Mouse (Mus musculus) neural tube, embryonic 11.5 days (tissue): ENCODE measurements at regions not wholly inside any gene's neighbourhood (a gene's known extent, or its start where the extent isn't known, plus 50 kb on each side); places are given as distances from the start of the nearest gene placed in this dataset.

ENCODE experiments used
- ATAC-seq: fragments of 200-750 bp; cut with Nextera tagmentation; 2 replicates; pipeline ENCODE4 v1.8.0; 2017; ENCODE audit warnings: moderate number of reproducible peaks, mild to moderate bottlenecking, moderate TSS enrichment, moderate library complexity; ENCODE audit not compliant: insufficient read depth, low FRiP score, low TSS enrichment
- DNase-seq: peaks from one replicate; pipeline ENCODE4 v3.0.0-alpha.2; 2015; ENCODE audit warnings: low spot score
- H3K27ac ChIP-seq: fragments of 300-500 bp; sonication (generic); 2 replicates; pipeline ENCODE4 v1.5.1; 2014; ENCODE audit warnings: low read depth, mild to moderate bottlenecking, low read length
- H3K27me3 ChIP-seq: fragments of 300-500 bp; sonication (generic); 2 replicates; pipeline ENCODE4 v1.6.1; 2014; ENCODE audit warnings: mild to moderate bottlenecking, low read length, mixed read lengths; ENCODE audit not compliant: control insufficient read depth, insufficient read depth
- H3K36me3 ChIP-seq: fragments of 300-500 bp; sonication (generic); 2 replicates; pipeline ENCODE4 v1.6.1; 2014; ENCODE audit warnings: mild to moderate bottlenecking, low read length, moderate library complexity, mixed read lengths; ENCODE audit not compliant: control insufficient read depth, insufficient read depth
- H3K4me1 ChIP-seq: fragments of 300-500 bp; sonication (generic); 2 replicates; pipeline ENCODE4 v1.6.1; 2014; ENCODE audit warnings: low read length, mixed read lengths; ENCODE audit not compliant: control insufficient read depth, insufficient read depth
- H3K4me2 ChIP-seq: fragments of 300-500 bp; sonication (generic); 2 replicates; pipeline ENCODE4 v1.6.1; 2014; ENCODE audit warnings: low read depth, mild to moderate bottlenecking, moderate library complexity
- H3K4me3 ChIP-seq: fragments of 300-500 bp; sonication (generic); 2 replicates; pipeline ENCODE4 v1.5.1; 2014; ENCODE audit warnings: low read depth, low read length
- H3K9ac ChIP-seq: fragments of 300-500 bp; sonication (generic); 2 replicates; pipeline ENCODE4 v1.6.1; 2014; ENCODE audit warnings: mild to moderate bottlenecking, low read length
- H3K9me3 ChIP-seq: fragments of 300-500 bp; sonication (generic); 2 replicates; pipeline ENCODE4 v1.6.1; 2016; ENCODE audit warnings: low read length; ENCODE audit not compliant: control insufficient read depth
- WGBS: fragments of 180-500 bp; shearing (Covaris S2); extraction: QIAGEN DNeasy Blood & Tissue Kit; methylation state at CpG from one replicate; pipeline ENCODE4 v1.1.7; 2014; 5-methylcytosine and 5-hydroxymethylcytosine counted together

GRCm38 (mm10) chr8:115785769-115786168 is 78.2 kb upstream of the Maf start:
- Histone ChIP-seq H3K4me2 (no peak overlapping the region), H3K27ac (no peak overlapping the region), H3K27me3 (no peaks in the 10 kb centered on the region), H3K36me3 (no peaks in the 10 kb centered on the region), H3K4me3 (no peak overlapping the region), H3K9ac (no peak overlapping the region), H3K9me3 (no peaks in the 10 kb centered on the region), H3K4me1 (no peaks in the 10 kb centered on the region)
- ATAC-seq, result no peak
- WGBS, result 98% methylated on average over 3 of the region's 3 CpGs
- no peak for DNase-seq

DNA sequence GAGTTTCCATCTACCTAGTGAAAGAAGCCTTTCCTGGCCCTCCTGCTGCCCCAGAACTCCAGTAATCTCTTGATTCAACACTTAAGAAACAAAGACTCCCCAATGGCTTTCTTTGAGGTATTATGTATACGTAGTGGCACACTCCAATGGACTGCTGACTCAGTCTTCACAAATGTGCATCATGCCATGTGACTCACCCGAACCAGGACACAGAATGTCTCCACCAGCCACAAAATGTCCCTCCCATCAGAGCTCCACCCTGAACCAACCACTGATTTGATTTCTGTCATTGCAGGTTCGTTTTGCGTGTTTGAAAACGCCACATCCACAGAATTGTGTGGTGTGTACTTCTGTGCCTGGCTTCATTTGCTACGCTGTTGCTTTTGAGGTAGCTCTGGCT is 75.8 kb upstream of the Maf start:
- WGBS, result 94% methylated on average over 6 of the region's 6 CpGs

GRCm38 (mm10) chr8:115778433-115778832 is 70.8 kb upstream of the Maf start:
- Histone ChIP-seq H3K27me3 (no peaks in the 10 kb centered on the region), H3K4me1 (no peaks in the 10 kb centered on the region), H3K27ac (no peak overlapping the region), H3K36me3 (no peaks in the 10 kb centered on the region), H3K9ac (no peak overlapping the region), H3K4me3 (no peak overlapping the region), H3K9me3 (no peaks in the 10 kb centered on the region), H3K4me2 (no peak overlapping the region)
- no peak for ATAC-seq
- DNase-seq, result no peak
- 93% methylated on average over 1 of the region's 1 CpGs for WGBS

More for the DNA sequence above, 75.8 kb upstream of the Maf start:
- Histone ChIP-seq H3K36me3 (no peaks in the 10 kb centered on the region), H3K4me1 (no peaks in the 10 kb centered on the region), H3K9ac (no peak overlapping the region), H3K27me3 (no peaks in the 10 kb centered on the region), H3K4me3 (no peak overlapping the region), H3K27ac (no peak overlapping the region), H3K9me3 (no peaks in the 10 kb centered on the region), H3K4me2 (no peak overlapping the region)
- DNase-seq, result no peak
- ATAC-seq, result no peak

DNA sequence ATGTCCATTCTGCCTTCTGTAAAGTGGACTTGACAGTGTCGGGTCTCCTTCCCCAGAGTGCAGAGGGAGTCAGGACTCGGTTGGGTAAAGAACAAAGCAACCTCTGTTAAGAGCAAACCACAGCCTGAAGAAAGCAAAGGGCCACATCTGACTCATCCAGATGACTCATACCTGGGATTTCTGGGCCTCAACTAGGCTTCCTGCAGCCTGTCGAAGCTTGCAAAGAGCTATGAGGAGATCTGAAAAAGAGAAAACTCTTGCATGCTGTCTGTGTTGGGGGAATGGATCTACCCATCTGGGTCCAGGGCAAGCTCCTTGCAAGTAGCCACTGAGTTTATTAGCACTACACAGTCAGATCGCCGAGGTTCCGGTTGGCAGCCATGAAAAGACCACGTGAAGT is 63.5 kb upstream of the Maf start:
- Histone ChIP-seq H3K4me1 (no peaks in the 10 kb centered on the region), H3K9ac (no peak overlapping the region), H3K36me3 (no peaks in the 10 kb centered on the region), H3K4me3 (no peak overlapping the region), H3K9me3 (no peaks in the 10 kb centered on the region), H3K4me2 (no peak overlapping the region), H3K27ac (no peak overlapping the region), H3K27me3 (no peaks in the 10 kb centered on the region)
- 89% methylated on average over 7 of the region's 7 CpGs for WGBS
- ATAC-seq (no peak), DNase-seq (no peak)

DNA sequence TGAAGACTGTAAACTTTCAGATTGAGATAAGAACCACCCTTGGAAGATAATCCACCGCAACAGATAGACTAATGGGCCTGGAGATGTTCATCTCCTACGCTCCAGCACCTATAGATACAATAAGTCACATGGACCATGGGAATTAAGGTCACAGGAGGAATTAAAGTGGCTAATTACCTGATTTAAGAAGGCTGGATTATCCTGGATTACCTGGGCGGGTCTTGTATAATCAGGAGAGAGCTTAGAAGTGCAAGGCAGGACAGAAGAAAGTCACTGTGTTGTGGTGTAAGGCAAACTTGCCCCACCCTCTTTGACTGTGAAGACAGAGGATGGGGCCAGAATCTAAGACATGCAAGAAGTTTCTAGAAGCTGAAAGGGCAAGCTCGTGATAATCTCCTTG is 61.0 kb upstream of the Maf start:
- WGBS, result 91% methylated on average over 4 of the region's 4 CpGs

DNA sequence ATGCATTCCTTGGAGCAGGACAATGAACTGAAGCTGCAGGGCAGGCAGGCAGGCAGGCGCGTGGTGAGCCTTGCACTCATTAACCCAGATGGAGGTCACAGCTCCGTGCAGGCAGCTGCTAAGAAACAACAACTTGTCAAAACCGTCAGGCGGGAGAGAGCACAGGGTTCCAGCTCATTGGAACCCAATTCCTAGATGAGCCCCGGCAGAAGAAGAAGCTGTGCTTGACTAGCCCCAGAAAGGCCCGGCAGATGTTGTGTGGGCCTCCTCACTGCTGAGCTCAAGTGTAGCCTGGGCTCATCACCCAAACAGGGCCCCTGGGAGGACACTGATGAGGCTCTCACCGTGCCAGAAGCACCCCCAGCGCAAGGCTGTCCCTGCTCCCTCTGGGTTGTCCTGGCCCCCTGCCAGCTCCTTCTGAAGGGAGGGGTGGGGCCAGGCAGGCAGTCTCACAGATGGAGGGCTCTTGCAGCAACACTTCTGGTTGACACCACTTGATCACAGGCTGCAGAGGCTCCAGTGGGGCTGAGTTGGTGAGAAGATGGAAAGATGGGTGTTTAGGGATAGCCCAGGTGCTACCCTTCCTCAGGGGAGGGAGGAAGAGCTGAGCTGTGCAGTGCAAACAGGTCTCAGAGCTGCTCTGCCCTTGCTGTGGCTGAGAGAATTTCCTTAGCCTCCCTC is 58.8 kb upstream of the Maf start:
- no peak overlapping the region for H3K27ac ChIP-seq
- no peak for ATAC-seq
- WGBS, result 11% methylated on average over 9 of the region's 9 CpGs
- H3K4me3 ChIP-seq, result no peak overlapping the region
- H3K27me3 ChIP-seq, result no peaks in the 10 kb centered on the region
- H3K4me2 ChIP-seq, result no peak overlapping the region
- no peak overlapping the region for H3K9ac ChIP-seq
- H3K36me3 ChIP-seq, result no peaks in the 10 kb centered on the region
- H3K9me3 ChIP-seq, result no peaks in the 10 kb centered on the region
- DNase-seq, result peak; percentile 40
- no peaks in the 10 kb centered on the region for H3K4me1 ChIP-seq

More for the DNA sequence above, 61.0 kb upstream of the Maf start:
- H3K4me1 ChIP-seq, result no peaks in the 10 kb centered on the region
- no peak for DNase-seq
- H3K9ac ChIP-seq, result no peak overlapping the region
- H3K4me2 ChIP-seq, result no peak overlapping the region
- ATAC-seq, result no peak
- H3K27me3 ChIP-seq, result no peaks in the 10 kb centered on the region
- H3K9me3 ChIP-seq, result no peaks in the 10 kb centered on the region
- no peaks in the 10 kb centered on the region for H3K36me3 ChIP-seq
- no peak overlapping the region for H3K27ac ChIP-seq
- H3K4me3 ChIP-seq, result no peak overlapping the region

DNA sequence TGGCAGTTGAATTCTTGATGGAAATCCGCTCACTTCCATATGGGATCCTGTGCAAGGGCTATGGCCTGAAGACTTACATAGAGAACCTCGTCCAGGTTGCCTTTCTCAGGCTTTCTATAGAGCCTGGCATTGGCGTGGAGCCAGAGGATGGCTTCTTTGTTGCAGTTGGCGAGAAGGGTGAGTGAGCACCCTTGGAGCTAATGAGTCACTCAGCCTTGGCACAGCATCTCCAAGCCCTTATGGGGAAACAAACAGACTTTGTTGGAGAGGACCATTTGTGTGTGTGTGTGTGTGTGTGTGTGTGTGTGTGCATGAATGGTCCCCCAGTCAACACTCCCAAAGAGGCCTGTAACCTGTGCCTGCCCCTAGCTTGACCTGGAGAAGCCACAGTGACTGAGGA is 57.0 kb upstream of the Maf start:
- WGBS, result 86% methylated on average over 4 of the region's 4 CpGs
- H3K4me2 ChIP-seq, result no peak overlapping the region
- H3K9ac ChIP-seq, result no peak overlapping the region
- H3K4me3 ChIP-seq, result no peak overlapping the region
- no peak overlapping the region for H3K27ac ChIP-seq
- H3K4me1 ChIP-seq, result no peaks in the 10 kb centered on the region
- H3K9me3 ChIP-seq, result no peaks in the 10 kb centered on the region
- no peak for ATAC-seq
- no peak for DNase-seq
- H3K36me3 ChIP-seq, result no peaks in the 10 kb centered on the region
- no peaks in the 10 kb centered on the region for H3K27me3 ChIP-seq

DNA sequence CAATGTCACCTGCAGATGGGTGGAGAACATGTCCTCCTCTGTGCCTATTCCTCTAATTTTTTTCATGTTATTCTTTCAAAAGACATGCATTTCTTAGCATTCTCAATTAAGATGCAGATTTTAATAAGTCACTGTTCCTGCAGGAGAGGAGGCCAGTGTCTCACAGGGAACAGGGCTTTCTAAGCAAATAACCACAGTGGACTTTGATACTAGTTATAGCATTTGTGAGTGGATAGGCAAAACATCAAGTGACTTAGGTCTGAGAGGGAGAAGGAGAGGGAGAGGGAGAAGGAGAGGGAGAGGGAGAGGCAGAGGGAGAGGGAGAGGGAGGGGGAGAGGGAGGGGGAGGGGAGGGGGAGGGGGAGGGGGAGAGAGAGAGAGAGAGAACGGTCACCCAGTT is 50.4 kb upstream of the Maf start:
- Histone ChIP-seq H3K4me1 (no peaks in the 10 kb centered on the region), H3K27me3 (no peaks in the 10 kb centered on the region), H3K4me2 (no peak overlapping the region), H3K9ac (no peak overlapping the region), H3K4me3 (no peak overlapping the region), H3K27ac (no peak overlapping the region), H3K36me3 (no peaks in the 10 kb centered on the region), H3K9me3 (no peaks in the 10 kb centered on the region)
- ATAC-seq (no peak), DNase-seq (no peak)
- 83% methylated on average over 1 of the region's 1 CpGs for WGBS
